ENCODE assay signal across 8 mouse cellular contexts in the genomic region with DNA sequence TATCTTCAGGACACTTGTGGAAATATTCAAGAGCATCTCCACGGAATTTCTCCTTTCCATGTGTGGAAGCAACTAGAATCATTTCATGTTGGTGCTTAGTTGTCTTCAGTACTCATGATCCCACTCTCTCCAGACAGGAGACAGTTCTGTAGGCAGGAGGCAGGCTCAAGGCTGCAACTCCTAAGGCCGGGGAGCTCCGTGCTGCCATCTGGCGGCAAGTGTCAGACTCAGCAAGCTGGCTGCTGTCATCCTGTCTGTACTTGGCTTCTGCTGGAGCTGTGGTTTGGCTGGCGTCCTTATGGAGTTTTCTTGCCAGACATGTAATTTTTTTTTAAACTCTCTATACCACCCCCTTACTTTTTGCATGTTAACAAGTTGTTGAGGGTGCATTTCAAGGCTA. TPM values are rescaled to one million over a fixed set of nuclear protein-coding genes. Genes with fewer than 3 reads are reported as not detected.
DNase-seq lines count a peak whose midpoint lies in the region; ATAC-seq lines count a peak whose summit lies in the region.

No protein-coding gene starts in this region.

- no peak overlapping the region for H3K9ac ChIP-seq in limb, embryonic 11.5 days (ENCODE audit: low read length)

- peak; percentile 74 for DNase-seq in CD4-positive, CD25-positive, alpha-beta regulatory T cell, adult 2 months (ENCODE audit: low read depth, low spot score)
- DNase-seq in embryo, embryonic 11 days, result peak; percentile 87
- peak; percentile 62 to 81 for DNase-seq in gastrocnemius, postnatal 4 days (ENCODE audit: low spot score in 2 of 2)
- DNase-seq in kidney, adult 8-10 months, result peak; percentile 33 to 74
- DNase-seq in limb, embryonic 11.5 days (ENCODE audit: low spot score), result peak; percentile 86
- peak; percentile 47 for DNase-seq in naive thymus-derived CD4-positive, alpha-beta T cell, adult 2 months (ENCODE audit: low read depth)
- peak; percentile 62 to 85 for DNase-seq in spleen, postnatal 4 days (ENCODE audit: low spot score in 2 of 2)

- WGBS in limb, embryonic 11.5 days, result 7% methylated on average over 5 of the region's 5 CpGs

- H3K27ac ChIP-seq in limb, embryonic 11.5 days (replicated peaks; ENCODE audit: low read depth, low read length), result no peak overlapping the region

- no peaks in the 10 kb centered on the region for H3K9me3 ChIP-seq in limb, embryonic 11.5 days (ENCODE audit: control insufficient read depth, low read length)

- H3K36me3 ChIP-seq in limb, embryonic 11.5 days (ENCODE audit: control insufficient read depth, insufficient read depth, low read length), result no peaks in the 10 kb centered on the region

- H3K4me2 ChIP-seq in limb, embryonic 11.5 days (ENCODE audit: low read depth, severe bottlenecking), result no peak overlapping the region

- H3K27me3 ChIP-seq in limb, embryonic 11.5 days (ENCODE audit: control insufficient read depth, insufficient read depth, low read length), result no peaks in the 10 kb centered on the region

- no peak overlapping the region for H3K4me3 ChIP-seq in limb, embryonic 11.5 days (ENCODE audit: low read depth, low read length)

- ATAC-seq in CD4-positive, CD25-positive, alpha-beta regulatory T cell, adult 4 months, result no peak
- peak; percentile 61; the same call in 1 of the 2 replicates for ATAC-seq in limb, embryonic 11.5 days (ENCODE audit: insufficient number of reproducible peaks, low FRiP score, low TSS enrichment, low read depth)

- H3K4me1 ChIP-seq in limb, embryonic 11.5 days (ENCODE audit: control insufficient read depth, insufficient read depth, low read length), result 0 out of 2 replicates have a peak, but pooled peaks cover 3% of the 10 kb centered on the region

RNA-seq across cellular contexts. Expression of a gene that starts 27.1 kb away (rescaled TPM):
- not detected for polyA plus RNA-seq in CD4-positive, CD25-positive, alpha-beta regulatory T cell, adult 4 months (2017; shearing (Covaris generic))
- total RNA-seq in gastrocnemius, postnatal 4 days (2021), result 10 to 100 TPM; 12.3 to 12.9 TPM
- 4.9 and 5.9 TPM in 2 replicates for polyA plus RNA-seq in limb, embryonic 11.5 days (2014; fragmentation: Nextera tagmentation; extraction: Ambion mirVana)
